Comparison of ENCODE assay signal across 18 mouse cellular contexts in the genomic region with DNA sequence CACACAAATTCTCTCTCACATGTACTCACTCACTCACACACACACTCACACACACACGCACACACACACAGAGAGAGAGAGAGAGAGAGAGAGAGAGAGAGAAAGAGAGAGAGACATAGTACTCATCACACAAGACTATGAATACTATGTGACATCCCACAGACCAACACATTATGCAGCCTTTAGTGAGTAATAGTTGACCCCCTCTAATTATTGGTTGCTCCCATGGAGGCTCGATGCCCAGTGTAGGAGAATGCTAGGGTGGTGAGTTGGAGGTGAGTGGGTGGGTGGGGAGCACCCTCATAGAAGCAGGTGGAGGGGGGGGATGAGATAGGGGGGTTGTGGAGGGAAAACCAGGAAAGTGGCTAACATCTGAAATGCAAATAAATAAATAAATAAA.
DNase-seq lines count a peak whose midpoint lies in the region; ATAC-seq and TF ChIP-seq lines count a peak whose summit lies in the region.
"Had no signal": no experiment of that assay in that cellular context is flagged by ENCODE, and none has a peak within 500 bp of the region (broad histone marks: within the 10 kb centered on the region; RNA-seq: fewer than 3 reads in every experiment).

No protein-coding gene starts in this region.

- H3K36me3 ChIP-seq in hindbrain, embryonic 11.5 days (ENCODE audit: control insufficient read depth, insufficient read depth, low read length) = no peaks in the 10 kb centered on the region
- no peaks in the 10 kb centered on the region for H3K36me3 ChIP-seq in hindbrain, postnatal 0 days (ENCODE audit: insufficient read depth, low read length)
- no peaks in the 10 kb centered on the region for H3K36me3 ChIP-seq in midbrain, embryonic 12.5 days
- no peaks in the 10 kb centered on the region for H3K36me3 ChIP-seq in midbrain, postnatal 0 days (ENCODE audit: insufficient read depth, low read length)
- H3K36me3 ChIP-seq in midbrain, embryonic 13.5 days = no peaks in the 10 kb centered on the region
- no peaks in the 10 kb centered on the region for H3K36me3 ChIP-seq in midbrain, embryonic 16.5 days (ENCODE audit: control insufficient read depth, insufficient read depth, low read length)
- H3K36me3 ChIP-seq in limb, embryonic 10.5 days = no peaks in the 10 kb centered on the region
- H3K36me3 ChIP-seq: embryonic facial prominence, embryonic 10.5 days; heart, embryonic 13.5 days; intestine, embryonic 15.5 days had no signal

- no peaks in the 10 kb centered on the region for H3K4me1 ChIP-seq in hindbrain, embryonic 11.5 days (replicated peaks; ENCODE audit: control insufficient read depth, insufficient read depth, low read length)
- no peaks in the 10 kb centered on the region for H3K4me1 ChIP-seq in hindbrain, postnatal 0 days (ENCODE audit: insufficient read depth, low read length)
- peaks cover 3% of the 10 kb centered on the region; the same call in 1 of the 2 replicates for H3K4me1 ChIP-seq in midbrain, embryonic 12.5 days
- H3K4me1 ChIP-seq in midbrain, postnatal 0 days (ENCODE audit: insufficient read depth, low read length) = no peaks in the 10 kb centered on the region
- H3K4me1 ChIP-seq in midbrain, embryonic 13.5 days (replicated peaks) = no peaks in the 10 kb centered on the region
- H3K4me1 ChIP-seq in midbrain, embryonic 16.5 days (ENCODE audit: control insufficient read depth, insufficient read depth, low read length) = peaks cover 9% of the 10 kb centered on the region
- H3K4me1 ChIP-seq in limb, embryonic 10.5 days = no peaks in the 10 kb centered on the region
- H3K4me1 ChIP-seq: embryonic facial prominence, embryonic 10.5 days; heart, embryonic 13.5 days; intestine, embryonic 15.5 days had no signal

- DNase-seq in hindbrain, embryonic 11.5 days (ENCODE audit: low spot score) = no peak
- no peak for DNase-seq in hindbrain, postnatal 0 days (ENCODE audit: low spot score)
- DNase-seq in midbrain, postnatal 0 days (ENCODE audit: low spot score) = no peak
- DNase-seq in limb, embryonic 10.5 days (ENCODE audit: low spot score) = no peak
- DNase-seq: adrenal gland, adult 2 months; adrenal gland, postnatal 25 days; cerebellum, adult 18-20 months; cerebellum, adult 9-11 months; gastrocnemius, adult 2 months; gastrocnemius, postnatal 25 days; heart, postnatal 4 days; kidney, adult 18-20 months had no signal

- ATAC-seq in hindbrain, embryonic 11.5 days (ENCODE audit: low FRiP score) = peak; percentile 42; the same call in 1 of the 2 replicates
- no peak for ATAC-seq in hindbrain, postnatal 0 days
- ATAC-seq in midbrain, embryonic 12.5 days (ENCODE audit: low FRiP score, low read depth) = 0 out of 2 replicates have a peak, but pooled peaks have one; percentile 47
- ATAC-seq in midbrain, postnatal 0 days (ENCODE audit: low FRiP score) = no peak
- ATAC-seq in midbrain, embryonic 13.5 days = peak; percentile 55; the same call in 1 of the 2 replicates
- peak; percentile 60; the same call in 1 of the 2 replicates for ATAC-seq in midbrain, embryonic 16.5 days

- H3K9ac ChIP-seq in hindbrain, embryonic 11.5 days (ENCODE audit: low read depth, low read length) = no peak overlapping the region
- no peak overlapping the region for H3K9ac ChIP-seq in hindbrain, postnatal 0 days (replicated peaks; ENCODE audit: low read length)
- H3K9ac ChIP-seq in midbrain, embryonic 12.5 days (replicated peaks) = no peak overlapping the region
- no peak overlapping the region for H3K9ac ChIP-seq in midbrain, postnatal 0 days (replicated peaks; ENCODE audit: low read length, poor library complexity, severe bottlenecking)
- no peak overlapping the region for H3K9ac ChIP-seq in midbrain, embryonic 13.5 days (replicated peaks)
- H3K9ac ChIP-seq in midbrain, embryonic 16.5 days (ENCODE audit: low read depth, low read length) = no peak overlapping the region
- H3K9ac ChIP-seq: heart, embryonic 13.5 days; intestine, embryonic 15.5 days had no signal

- H3K27me3 ChIP-seq in hindbrain, embryonic 11.5 days (ENCODE audit: control insufficient read depth, insufficient read depth, low read length) = no peaks in the 10 kb centered on the region
- H3K27me3 ChIP-seq in hindbrain, postnatal 0 days (ENCODE audit: insufficient read depth, low read length) = no peaks in the 10 kb centered on the region
- no peaks in the 10 kb centered on the region for H3K27me3 ChIP-seq in midbrain, embryonic 12.5 days
- H3K27me3 ChIP-seq in midbrain, postnatal 0 days (ENCODE audit: insufficient read depth, low read length) = no peaks in the 10 kb centered on the region
- no peaks in the 10 kb centered on the region for H3K27me3 ChIP-seq in midbrain, embryonic 13.5 days
- no peaks in the 10 kb centered on the region for H3K27me3 ChIP-seq in midbrain, embryonic 16.5 days (ENCODE audit: control insufficient read depth, insufficient read depth, low read depth, low read length)
- no peaks in the 10 kb centered on the region for H3K27me3 ChIP-seq in limb, embryonic 10.5 days (ENCODE audit: low read depth, poor library complexity, severe bottlenecking)
- H3K27me3 ChIP-seq: heart, embryonic 13.5 days; intestine, embryonic 15.5 days had no signal

- WGBS in hindbrain, embryonic 11.5 days = 97% methylated on average over 2 of the region's 2 CpGs
- WGBS in hindbrain, postnatal 0 days = 83% methylated on average over 2 of the region's 2 CpGs
- 81% methylated on average over 2 of the region's 2 CpGs for WGBS in midbrain, embryonic 12.5 days
- 83% methylated on average over 2 of the region's 2 CpGs for WGBS in midbrain, postnatal 0 days
- WGBS in midbrain, embryonic 13.5 days = 80% methylated on average over 2 of the region's 2 CpGs
- WGBS in midbrain, embryonic 16.5 days = 83% methylated on average over 2 of the region's 2 CpGs
- WGBS in limb, embryonic 10.5 days = 93% methylated on average over 2 of the region's 2 CpGs

- TF ChIP-seq CTCF in hindbrain, postnatal 0 days (IDR thresholded peaks at IDR 0.05; ENCODE audit: low read depth) = no peak
- no peak for TF ChIP-seq CTCF in midbrain, postnatal 0 days (IDR thresholded peaks at IDR 0.05)

- no peak overlapping the region for H3K4me2 ChIP-seq in hindbrain, embryonic 11.5 days (replicated peaks; ENCODE audit: low read depth, low read length)
- no peak overlapping the region for H3K4me2 ChIP-seq in hindbrain, postnatal 0 days (ENCODE audit: low read depth, low read length)
- H3K4me2 ChIP-seq in midbrain, embryonic 12.5 days (replicated peaks) = no peak overlapping the region
- no peak overlapping the region for H3K4me2 ChIP-seq in midbrain, postnatal 0 days (ENCODE audit: low read depth, low read length, poor library complexity, severe bottlenecking)
- H3K4me2 ChIP-seq in midbrain, embryonic 13.5 days (replicated peaks) = no peak overlapping the region
- no peak overlapping the region for H3K4me2 ChIP-seq in midbrain, embryonic 16.5 days (ENCODE audit: low read length)
- H3K4me2 ChIP-seq: heart, embryonic 13.5 days; intestine, embryonic 15.5 days had no signal

- no peak overlapping the region for H3K4me3 ChIP-seq in hindbrain, embryonic 11.5 days (ENCODE audit: low read depth, low read length)
- no peak overlapping the region for H3K4me3 ChIP-seq in hindbrain, postnatal 0 days (ENCODE audit: low read length)
- no peak overlapping the region for H3K4me3 ChIP-seq in midbrain, embryonic 12.5 days
- no peak overlapping the region for H3K4me3 ChIP-seq in midbrain, postnatal 0 days (ENCODE audit: low read depth, low read length)
- H3K4me3 ChIP-seq in midbrain, embryonic 13.5 days (replicated peaks) = no peak overlapping the region
- no peak overlapping the region for H3K4me3 ChIP-seq in midbrain, embryonic 16.5 days (ENCODE audit: low read depth, low read length)
- H3K4me3 ChIP-seq in limb, embryonic 10.5 days = no peak overlapping the region
- H3K4me3 ChIP-seq: embryonic facial prominence, embryonic 10.5 days; gastrocnemius, adult 2 months; heart, embryonic 13.5 days; intestine, embryonic 15.5 days had no signal

- H3K9me3 ChIP-seq in hindbrain, embryonic 11.5 days (ENCODE audit: control insufficient read depth, low read length) = no peaks in the 10 kb centered on the region
- H3K9me3 ChIP-seq in hindbrain, postnatal 0 days (ENCODE audit: low read length) = no peaks in the 10 kb centered on the region
- H3K9me3 ChIP-seq in midbrain, embryonic 12.5 days = no peaks in the 10 kb centered on the region
- no peaks in the 10 kb centered on the region for H3K9me3 ChIP-seq in midbrain, postnatal 0 days (ENCODE audit: low read length)
- no peaks in the 10 kb centered on the region for H3K9me3 ChIP-seq in midbrain, embryonic 13.5 days
- H3K9me3 ChIP-seq in midbrain, embryonic 16.5 days (replicated peaks; ENCODE audit: control insufficient read depth, low read length, poor library complexity, severe bottlenecking) = no peaks in the 10 kb centered on the region
- H3K9me3 ChIP-seq in limb, embryonic 10.5 days (replicated peaks) = no peaks in the 10 kb centered on the region
- H3K9me3 ChIP-seq: embryonic facial prominence, embryonic 10.5 days; heart, embryonic 13.5 days; intestine, embryonic 15.5 days had no signal

- H3K27ac ChIP-seq in hindbrain, embryonic 11.5 days (ENCODE audit: low read depth, low read length) = no peak overlapping the region
- H3K27ac ChIP-seq in hindbrain, postnatal 0 days = no peak overlapping the region
- no peak overlapping the region for H3K27ac ChIP-seq in midbrain, embryonic 12.5 days (replicated peaks)
- no peak overlapping the region for H3K27ac ChIP-seq in midbrain, postnatal 0 days (ENCODE audit: low read depth, low read length)
- no peak overlapping the region for H3K27ac ChIP-seq in midbrain, embryonic 13.5 days
- H3K27ac ChIP-seq in midbrain, embryonic 16.5 days (ENCODE audit: low read length) = no peak overlapping the region
- no peak overlapping the region for H3K27ac ChIP-seq in limb, embryonic 10.5 days
- H3K27ac ChIP-seq: embryonic facial prominence, embryonic 10.5 days; gastrocnemius, adult 2 months; heart, embryonic 13.5 days; intestine, embryonic 15.5 days had no signal

Comparison
In these comparisons a context has a peak if more than half of its experiments do, and no peak if none do; other contexts are left out.
1. ATAC-seq: peak in hindbrain, embryonic 11.5 days (single experiment), midbrain, embryonic 12.5 days (single experiment), midbrain, embryonic 13.5 days (single experiment) and midbrain, embryonic 16.5 days (single experiment); none in hindbrain, postnatal 0 days (single experiment) and midbrain, postnatal 0 days (single experiment).